Mouse (Mus musculus): ENCODE measurements at regions not wholly inside any gene's neighbourhood (a gene's known extent, or its start where the extent isn't known, plus 50 kb on each side); places are given as distances from the start of the nearest gene placed in this dataset.
A peak's percentile ranks its signal among the peaks of the same experiment; 100 is the strongest.

DNA sequence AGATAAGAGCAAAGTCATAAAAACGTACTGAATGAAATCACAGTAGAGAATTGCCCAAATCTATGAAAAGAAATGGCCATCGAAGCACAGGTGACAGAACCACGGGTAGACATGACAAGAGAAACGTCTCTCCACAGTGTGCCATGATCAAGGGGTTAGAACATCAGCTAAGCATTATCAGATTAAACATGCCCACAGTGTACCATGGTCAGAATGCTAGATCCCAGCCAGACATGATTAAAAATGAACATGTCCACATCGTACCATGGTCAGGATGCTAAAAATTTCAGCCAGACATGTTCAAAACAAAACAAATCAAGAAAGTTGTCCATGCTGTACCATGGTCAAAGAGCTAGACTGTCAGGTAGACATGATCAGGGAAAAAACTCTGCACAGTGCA lies 106.8 kb downstream of the S1pr1 start:
- Histone ChIP-seq H3K4me1 (ENCODE audit: control insufficient read depth, insufficient read depth, low read length) (no peaks in the 10 kb centered on the region), H3K27ac (replicated peaks; ENCODE audit: low read depth, low read length) (no peak overlapping the region), H3K9ac (ENCODE audit: low read depth, low read length) (no peak overlapping the region), H3K36me3 (ENCODE audit: control insufficient read depth, insufficient read depth, low read length) (no peaks in the 10 kb centered on the region), H3K4me2 (ENCODE audit: low read depth, low read length) (no peak overlapping the region), H3K27me3 (replicated peaks; ENCODE audit: control insufficient read depth, insufficient read depth, low read length) (no peaks in the 10 kb centered on the region), H3K9me3 (ENCODE audit: control insufficient read depth, low read length) (no peaks in the 10 kb centered on the region), H3K4me3 (ENCODE audit: low read depth, low read length) (no peak overlapping the region)
- DNase-seq (ENCODE audit: low spot score) = no peak
- no peak for ATAC-seq (ENCODE audit: low read depth)
- 83% methylated on average over 5 of the region's 5 CpGs for WGBS

DNA sequence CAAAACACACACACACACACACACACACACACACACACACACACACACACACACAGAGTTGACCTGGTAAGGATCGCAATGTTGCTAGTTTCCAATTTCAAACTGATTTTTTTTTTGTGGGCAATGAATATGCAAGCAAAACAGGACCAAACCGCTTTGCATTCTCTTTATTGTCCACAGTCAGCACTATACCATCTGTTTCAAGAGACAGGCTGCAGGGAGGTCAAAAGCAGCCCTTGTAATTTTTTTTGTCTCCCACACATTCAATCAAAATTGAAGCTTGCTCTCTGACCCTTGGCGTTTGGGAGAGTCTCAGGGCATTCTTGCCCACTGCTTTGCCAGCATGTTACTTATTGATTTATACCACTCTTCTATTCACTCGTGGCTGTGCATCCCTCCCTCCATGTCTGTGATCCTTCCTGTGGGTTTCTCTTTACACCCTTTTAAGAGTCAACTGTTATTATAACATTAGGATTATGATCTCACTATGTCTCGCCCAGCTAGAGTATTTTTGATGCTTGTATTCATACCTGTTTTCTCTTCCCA lies 110.1 kb downstream of the S1pr1 start:
- H3K27me3 ChIP-seq (replicated peaks; ENCODE audit: control insufficient read depth, insufficient read depth, low read length) = no peaks in the 10 kb centered on the region
- no peak overlapping the region for H3K4me2 ChIP-seq (ENCODE audit: low read depth, low read length)
- no peaks in the 10 kb centered on the region for H3K9me3 ChIP-seq (ENCODE audit: control insufficient read depth, low read length)
- DNase-seq (ENCODE audit: low spot score) = no peak
- 55% methylated on average over 5 of the region's 5 CpGs for WGBS
- H3K4me1 ChIP-seq (ENCODE audit: control insufficient read depth, insufficient read depth, low read length) = no peaks in the 10 kb centered on the region
- H3K4me3 ChIP-seq (ENCODE audit: low read depth, low read length) = no peak overlapping the region
- ATAC-seq (ENCODE audit: low read depth) = no peak
- no peaks in the 10 kb centered on the region for H3K36me3 ChIP-seq (ENCODE audit: control insufficient read depth, insufficient read depth, low read length)
- H3K27ac ChIP-seq (replicated peaks; ENCODE audit: low read depth, low read length) = no peak overlapping the region
- no peak overlapping the region for H3K9ac ChIP-seq (ENCODE audit: low read depth, low read length)

GRCm38 (mm10) chr3:115604267-115604666 lies 110.6 kb downstream of the S1pr1 start:
- ATAC-seq (ENCODE audit: low read depth) = no peak
- no peaks in the 10 kb centered on the region for H3K9me3 ChIP-seq (ENCODE audit: control insufficient read depth, low read length)
- no peaks in the 10 kb centered on the region for H3K27me3 ChIP-seq (replicated peaks; ENCODE audit: control insufficient read depth, insufficient read depth, low read length)
- no peaks in the 10 kb centered on the region for H3K36me3 ChIP-seq (ENCODE audit: control insufficient read depth, insufficient read depth, low read length)
- no peak overlapping the region for H3K9ac ChIP-seq (ENCODE audit: low read depth, low read length)
- no peak overlapping the region for H3K27ac ChIP-seq (replicated peaks; ENCODE audit: low read depth, low read length)
- no peaks in the 10 kb centered on the region for H3K4me1 ChIP-seq (ENCODE audit: control insufficient read depth, insufficient read depth, low read length)
- no peak overlapping the region for H3K4me2 ChIP-seq (ENCODE audit: low read depth, low read length)
- H3K4me3 ChIP-seq (ENCODE audit: low read depth, low read length) = no peak overlapping the region
- no peak for DNase-seq (ENCODE audit: low spot score)
- 82% methylated on average over 7 of the region's 7 CpGs for WGBS

- WGBS = 63% methylated on average over 3 of the region's 3 CpGs
- no peaks in the 10 kb centered on the region for H3K4me1 ChIP-seq (ENCODE audit: control insufficient read depth, insufficient read depth, low read length)
- DNase-seq (ENCODE audit: low spot score) = no peak
Measured at GRCm38 (mm10) chr3:115603803-115604202, 111.1 kb downstream of the S1pr1 start.

DNA sequence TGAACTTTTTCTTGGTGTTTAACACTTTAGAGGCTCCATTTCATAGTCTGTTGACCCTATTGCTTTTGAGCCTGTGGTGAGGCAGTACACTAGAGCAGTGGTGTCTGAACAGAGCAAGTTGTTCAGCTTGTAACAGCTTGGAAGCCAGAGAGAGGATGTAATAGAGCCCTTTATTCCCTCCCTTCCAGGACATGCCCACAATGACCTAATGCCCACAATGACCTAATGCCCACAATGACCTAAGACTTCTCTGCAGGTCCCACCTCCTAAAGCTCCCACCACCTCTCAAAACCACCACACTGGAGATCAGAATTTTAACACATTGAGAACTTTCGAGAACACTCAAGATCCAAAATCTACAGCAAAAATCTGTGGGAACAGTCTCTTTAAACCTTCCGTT lies 115.6 kb downstream of the S1pr1 start:
- H3K27ac ChIP-seq (replicated peaks; ENCODE audit: low read depth, low read length) = no peak overlapping the region
- H3K9me3 ChIP-seq (ENCODE audit: control insufficient read depth, low read length) = no peaks in the 10 kb centered on the region
- no peak for ATAC-seq (ENCODE audit: low read depth)
- H3K4me1 ChIP-seq (ENCODE audit: control insufficient read depth, insufficient read depth, low read length) = no peaks in the 10 kb centered on the region
- no peaks in the 10 kb centered on the region for H3K36me3 ChIP-seq (ENCODE audit: control insufficient read depth, insufficient read depth, low read length)
- H3K9ac ChIP-seq (ENCODE audit: low read depth, low read length) = no peak overlapping the region
- no peak overlapping the region for H3K4me2 ChIP-seq (ENCODE audit: low read depth, low read length)
- no peak overlapping the region for H3K4me3 ChIP-seq (ENCODE audit: low read depth, low read length)
- no peak for DNase-seq (ENCODE audit: low spot score)
- WGBS = 94% methylated on average over 2 of the region's 2 CpGs
- no peaks in the 10 kb centered on the region for H3K27me3 ChIP-seq (replicated peaks; ENCODE audit: control insufficient read depth, insufficient read depth, low read length)

More at GRCm38 (mm10) chr3:115603803-115604202, 111.1 kb downstream of the S1pr1 start:
- H3K4me2 ChIP-seq (ENCODE audit: low read depth, low read length) = no peak overlapping the region
- H3K4me3 ChIP-seq (ENCODE audit: low read depth, low read length) = no peak overlapping the region
- no peaks in the 10 kb centered on the region for H3K9me3 ChIP-seq (ENCODE audit: control insufficient read depth, low read length)
- no peaks in the 10 kb centered on the region for H3K27me3 ChIP-seq (replicated peaks; ENCODE audit: control insufficient read depth, insufficient read depth, low read length)
- H3K36me3 ChIP-seq (ENCODE audit: control insufficient read depth, insufficient read depth, low read length) = no peaks in the 10 kb centered on the region
- H3K27ac ChIP-seq (replicated peaks; ENCODE audit: low read depth, low read length) = no peak overlapping the region
- no peak overlapping the region for H3K9ac ChIP-seq (ENCODE audit: low read depth, low read length)
- no peak for ATAC-seq (ENCODE audit: low read depth)

DNA sequence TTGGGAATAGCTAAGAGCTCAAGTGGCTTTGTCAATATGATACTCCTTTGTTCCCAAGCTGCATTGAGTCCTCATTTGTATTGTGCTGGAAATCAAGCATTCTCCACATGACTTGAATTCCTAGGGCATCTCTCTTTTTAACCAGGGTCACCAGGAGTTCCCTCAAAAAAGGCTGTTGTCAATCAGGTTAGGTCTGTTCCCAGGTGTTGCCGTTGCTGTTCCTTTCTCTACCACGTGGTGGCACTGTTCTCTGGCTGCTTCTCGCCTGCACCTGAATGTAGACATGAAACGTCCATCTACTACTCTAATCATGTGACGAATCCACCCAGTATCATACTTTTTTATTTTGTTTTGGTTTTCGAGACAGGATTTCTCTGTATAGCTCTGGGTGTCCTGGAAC lies 118.3 kb downstream of the S1pr1 start:
- no peak overlapping the region for H3K9ac ChIP-seq (ENCODE audit: low read depth, low read length)
- H3K36me3 ChIP-seq (ENCODE audit: control insufficient read depth, insufficient read depth, low read length) = no peaks in the 10 kb centered on the region
- DNase-seq (ENCODE audit: low spot score) = no peak
- no peak overlapping the region for H3K4me2 ChIP-seq (ENCODE audit: low read depth, low read length)
- 30% methylated on average over 6 of the region's 6 CpGs for WGBS
- no peak overlapping the region for H3K4me3 ChIP-seq (ENCODE audit: low read depth, low read length)
- H3K27ac ChIP-seq (replicated peaks; ENCODE audit: low read depth, low read length) = no peak overlapping the region
- no peaks in the 10 kb centered on the region for H3K27me3 ChIP-seq (replicated peaks; ENCODE audit: control insufficient read depth, insufficient read depth, low read length)
- no peak for ATAC-seq (ENCODE audit: low read depth)
- H3K9me3 ChIP-seq (ENCODE audit: control insufficient read depth, low read length) = no peaks in the 10 kb centered on the region
- H3K4me1 ChIP-seq (ENCODE audit: control insufficient read depth, insufficient read depth, low read length) = no peaks in the 10 kb centered on the region

DNA sequence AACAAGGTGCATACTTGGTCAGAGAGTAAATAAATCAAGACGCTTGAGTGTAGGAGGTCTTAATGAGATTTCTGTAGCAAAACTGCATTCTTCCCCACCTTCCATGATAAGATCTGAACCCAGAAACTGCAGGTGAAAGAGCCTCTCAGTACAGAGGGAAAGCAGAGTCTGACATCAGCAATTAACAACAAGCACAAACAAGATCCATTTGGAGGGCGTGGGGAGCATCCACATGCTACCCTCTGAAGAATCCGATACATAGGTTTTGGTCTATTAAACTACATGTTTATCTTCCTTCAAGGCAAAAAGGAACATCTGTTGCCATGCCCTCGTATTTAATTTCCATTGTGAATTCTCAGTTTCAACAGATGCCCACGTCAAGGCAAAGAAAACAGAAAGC lies 124.2 kb downstream of the S1pr1 start:
- Histone ChIP-seq H3K4me3 (ENCODE audit: low read depth, low read length) (no peak overlapping the region), H3K4me1 (ENCODE audit: control insufficient read depth, insufficient read depth, low read length) (no peaks in the 10 kb centered on the region), H3K36me3 (ENCODE audit: control insufficient read depth, insufficient read depth, low read length) (no peaks in the 10 kb centered on the region), H3K27me3 (replicated peaks; ENCODE audit: control insufficient read depth, insufficient read depth, low read length) (no peaks in the 10 kb centered on the region), H3K4me2 (ENCODE audit: low read depth, low read length) (no peak overlapping the region), H3K9ac (ENCODE audit: low read depth, low read length) (no peak overlapping the region), H3K9me3 (ENCODE audit: control insufficient read depth, low read length) (no peaks in the 10 kb centered on the region), H3K27ac (replicated peaks; ENCODE audit: low read depth, low read length) (no peak overlapping the region)
- ATAC-seq (ENCODE audit: low read depth) (no peak), DNase-seq (ENCODE audit: low spot score) (no peak)
- 53% methylated on average over 5 of the region's 5 CpGs for WGBS

GRCm38 (mm10) chr3:115588585-115588984 lies 126.3 kb downstream of the S1pr1 start:
- ATAC-seq (ENCODE audit: low read depth) (no peak), DNase-seq (ENCODE audit: low spot score) (no peak)
- WGBS = 45% methylated on average over 2 of the region's 2 CpGs
- Histone ChIP-seq H3K9me3 (ENCODE audit: control insufficient read depth, low read length) (no peaks in the 10 kb centered on the region), H3K27me3 (replicated peaks; ENCODE audit: control insufficient read depth, insufficient read depth, low read length) (no peaks in the 10 kb centered on the region), H3K4me2 (ENCODE audit: low read depth, low read length) (no peak overlapping the region), H3K9ac (ENCODE audit: low read depth, low read length) (no peak overlapping the region), H3K4me3 (ENCODE audit: low read depth, low read length) (no peak overlapping the region), H3K4me1 (ENCODE audit: control insufficient read depth, insufficient read depth, low read length) (no peaks in the 10 kb centered on the region), H3K36me3 (ENCODE audit: control insufficient read depth, insufficient read depth, low read length) (no peaks in the 10 kb centered on the region), H3K27ac (replicated peaks; ENCODE audit: low read depth, low read length) (no peak overlapping the region)

DNA sequence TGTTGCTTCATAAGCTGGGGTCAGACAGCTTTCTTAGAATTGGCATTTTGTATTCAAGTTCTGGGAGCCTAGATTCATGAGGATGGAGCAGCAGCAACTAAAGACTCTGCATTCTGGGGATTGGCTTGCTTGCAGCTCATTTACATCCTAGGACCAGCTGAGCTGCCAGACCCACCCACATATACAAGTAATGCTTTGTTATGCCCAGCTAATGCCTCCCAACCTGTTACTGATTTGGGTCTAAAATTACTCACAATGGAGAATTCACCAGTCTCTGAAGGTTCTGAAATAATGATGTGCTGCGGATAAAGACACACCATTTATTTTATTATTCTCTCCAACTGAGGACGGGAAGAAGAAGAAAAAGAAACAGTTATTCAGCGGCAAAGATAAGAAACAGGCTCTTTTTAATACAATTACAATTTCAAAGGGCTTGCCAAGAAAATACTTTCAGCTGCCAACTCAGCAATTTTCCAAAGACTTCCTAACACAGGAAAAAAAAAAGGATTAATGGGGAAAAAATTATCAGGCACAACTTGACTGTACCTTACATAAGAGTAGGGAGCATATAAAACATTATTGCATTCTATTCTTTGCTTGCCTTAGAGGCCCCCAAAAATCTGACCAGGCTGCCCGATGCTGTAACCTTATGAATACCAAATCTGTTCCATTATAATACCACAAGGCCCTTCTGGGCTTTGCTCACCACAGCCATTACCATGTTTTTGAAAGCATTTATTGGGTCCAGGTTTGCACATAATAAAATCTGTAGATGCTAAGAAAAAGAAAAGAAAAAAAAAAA lies 134.5 kb downstream of the S1pr1 start:
- DNase-seq (ENCODE audit: low spot score) (peak; percentile 40), ATAC-seq (ENCODE audit: low read depth) (0 out of 2 replicates have a peak, but pooled peaks have one; percentile 37)
- no peaks in the 10 kb centered on the region for H3K27me3 ChIP-seq (replicated peaks; ENCODE audit: control insufficient read depth, insufficient read depth, low read length)
- peaks cover 4% of the 10 kb centered on the region; the same call in 1 of the 2 replicates for H3K4me1 ChIP-seq (ENCODE audit: control insufficient read depth, insufficient read depth, low read length)
- H3K36me3 ChIP-seq (ENCODE audit: control insufficient read depth, insufficient read depth, low read length) = no peaks in the 10 kb centered on the region
- no peak overlapping the region for H3K27ac ChIP-seq (replicated peaks; ENCODE audit: low read depth, low read length)
- 34% methylated on average over 4 of the region's 4 CpGs for WGBS
- no peak overlapping the region for H3K4me3 ChIP-seq (ENCODE audit: low read depth, low read length)
- H3K9me3 ChIP-seq (ENCODE audit: control insufficient read depth, low read length) = no peaks in the 10 kb centered on the region
- H3K9ac ChIP-seq (ENCODE audit: low read depth, low read length) = no peak overlapping the region
- no peak overlapping the region for H3K4me2 ChIP-seq (ENCODE audit: low read depth, low read length)

Data from embryonic facial prominence, embryonic 14.5 days (tissue).